Mouse (Mus musculus) right cerebral cortex, postnatal 25 days (tissue): ENCODE results near the gene Capza2.
A peak's percentile ranks its signal among the peaks of the same experiment; 100 is the strongest.

Source experiments
- DNase-seq: peaks from one replicate; pipeline ENCODE4 v3.0.0; 2022

The Capza2 gene

GRCm38 (mm10) chr6:17635615-17636284 lies at the start of gene Capza2:
Gene Capza2 (plus strand): TSS chr6:17636234.
- DNase-seq = no peak

DNA sequence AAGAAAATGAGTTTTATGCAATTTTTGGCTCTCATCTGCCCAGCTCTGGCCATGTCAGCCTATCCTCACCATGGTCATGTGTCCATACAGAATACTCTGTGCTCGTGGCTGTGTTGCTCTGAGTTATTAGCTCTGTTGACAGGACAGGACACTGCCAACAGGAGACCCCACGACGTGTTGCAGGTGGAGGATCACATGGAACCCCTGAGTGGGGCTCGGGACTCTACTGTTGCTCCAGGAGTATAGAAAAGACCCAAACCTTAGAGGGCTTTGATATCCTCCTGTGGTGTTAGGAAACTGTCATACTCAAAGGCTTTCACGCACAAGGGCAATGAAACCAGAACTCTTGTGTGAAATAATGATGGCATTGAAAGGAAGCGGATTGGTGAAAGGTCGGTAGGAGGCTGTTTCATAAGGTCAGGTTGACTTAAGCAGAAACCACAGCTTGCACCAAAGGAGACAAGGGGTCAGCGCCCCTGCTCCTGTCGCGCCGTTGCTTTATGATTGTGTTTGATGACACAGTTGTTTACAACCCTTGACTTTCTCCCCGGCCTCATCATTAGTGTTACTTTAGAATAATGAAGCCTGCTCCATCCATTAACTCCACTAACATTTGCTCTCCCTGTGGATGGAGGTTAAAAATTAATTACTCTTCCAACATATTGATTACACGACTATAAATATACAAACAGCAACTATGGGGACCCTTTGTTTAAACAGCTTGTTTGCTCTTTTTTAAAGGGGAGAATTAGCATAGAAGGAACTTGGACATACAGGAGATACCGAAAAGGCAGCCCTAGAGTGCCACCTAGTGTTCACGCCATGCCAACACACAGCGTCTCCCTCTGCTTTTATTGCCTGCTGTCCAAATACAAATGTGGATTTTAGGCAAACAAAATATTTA lies 46.7 kb upstream of the Capza2 start:
- DNase-seq = peak; percentile 77

- DNase-seq = no peak
Measured at GRCm38 (mm10) chr6:17589953-17590627, 45.9 kb upstream of the Capza2 start.

DNA sequence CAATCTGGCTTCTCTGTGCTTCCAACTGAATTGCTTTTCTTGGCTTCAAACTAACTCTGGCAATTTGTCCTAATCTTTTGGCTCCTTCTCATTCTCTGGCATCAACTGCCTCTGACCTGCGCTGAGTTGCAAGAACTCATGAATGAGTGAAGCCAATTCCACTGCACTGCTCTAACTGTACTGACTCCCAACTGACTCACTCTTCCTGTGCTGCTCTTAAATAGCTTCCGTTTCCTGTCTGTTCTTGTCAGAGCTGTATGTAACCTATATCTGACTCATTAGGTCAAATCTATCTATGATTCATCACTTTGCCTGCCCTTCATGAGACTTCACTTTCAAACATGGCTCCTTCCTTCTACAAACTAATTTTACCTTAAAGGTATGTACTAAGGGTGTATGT lies 42.1 kb upstream of the Capza2 start:
- DNase-seq = no peak

DNA sequence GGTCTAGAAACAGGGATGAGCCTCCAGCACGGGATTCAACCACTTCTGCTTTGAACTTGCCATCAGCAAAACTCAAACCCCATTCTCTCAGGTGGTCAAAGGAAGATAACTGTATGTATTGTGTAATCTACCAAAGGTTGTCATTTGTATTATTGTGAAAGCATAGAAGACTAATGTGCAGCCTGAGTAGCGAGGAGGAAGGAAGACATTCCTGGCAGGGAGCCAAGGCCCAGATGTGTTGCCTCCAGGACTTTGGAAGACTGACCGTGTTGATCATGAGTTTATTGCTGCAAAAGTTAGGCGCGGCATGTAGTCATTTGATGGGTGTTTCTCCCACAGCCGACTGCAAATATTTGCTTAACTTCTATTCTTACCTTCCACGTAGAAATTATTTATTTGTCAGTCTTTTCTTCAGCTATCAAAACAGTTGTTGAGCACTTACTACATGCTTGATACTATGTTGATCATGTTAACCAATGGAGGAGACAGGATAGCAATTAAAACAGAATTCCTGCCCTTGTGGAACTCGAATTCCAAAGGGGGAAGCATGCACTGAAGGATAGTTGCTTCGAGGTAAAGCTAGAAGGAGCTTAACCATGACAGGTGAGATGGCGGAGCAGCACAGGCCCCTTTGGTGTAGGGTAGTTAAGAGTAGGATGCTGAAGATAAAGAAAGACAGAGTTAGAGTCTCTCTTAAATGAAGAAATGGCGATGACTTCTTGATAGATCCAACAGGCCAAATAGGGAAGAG lies 40.1 kb upstream of the Capza2 start:
- no peak for DNase-seq

GRCm38 (mm10) chr6:17599373-17599772 lies 36.7 kb upstream of the Capza2 start:
- no peak for DNase-seq

DNA sequence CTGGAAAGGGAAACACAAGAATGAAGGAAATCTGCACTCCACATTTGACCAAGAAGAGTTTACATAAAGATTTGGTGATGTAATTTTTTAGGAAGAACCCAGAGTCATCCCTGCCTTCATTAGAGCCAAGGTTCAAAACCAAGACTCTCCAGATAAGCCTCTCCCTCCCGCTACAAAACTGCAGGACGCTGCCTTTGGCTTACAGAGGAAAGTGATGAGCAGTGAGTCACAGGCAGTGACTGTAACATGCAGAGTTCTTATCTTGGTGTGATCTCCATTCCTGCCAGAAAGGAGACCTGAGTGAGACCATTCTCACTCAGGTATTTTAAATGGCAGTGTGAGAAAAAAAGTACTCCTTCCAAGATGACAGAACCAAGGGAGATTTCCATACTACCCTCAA lies 34.5 kb upstream of the Capza2 start:
- no peak for DNase-seq

- DNase-seq = no peak
Measured at GRCm38 (mm10) chr6:17606915-17607314, 29.1 kb upstream of the Capza2 start.

GRCm38 (mm10) chr6:17611352-17612010 lies 24.6 kb upstream of the Capza2 start:
- DNase-seq = no peak

- no peak for DNase-seq
Measured at GRCm38 (mm10) chr6:17612652-17613051, 23.4 kb upstream of the Capza2 start.

GRCm38 (mm10) chr6:17620823-17621222 lies 15.2 kb upstream of the Capza2 start:
- no peak for DNase-seq

DNA sequence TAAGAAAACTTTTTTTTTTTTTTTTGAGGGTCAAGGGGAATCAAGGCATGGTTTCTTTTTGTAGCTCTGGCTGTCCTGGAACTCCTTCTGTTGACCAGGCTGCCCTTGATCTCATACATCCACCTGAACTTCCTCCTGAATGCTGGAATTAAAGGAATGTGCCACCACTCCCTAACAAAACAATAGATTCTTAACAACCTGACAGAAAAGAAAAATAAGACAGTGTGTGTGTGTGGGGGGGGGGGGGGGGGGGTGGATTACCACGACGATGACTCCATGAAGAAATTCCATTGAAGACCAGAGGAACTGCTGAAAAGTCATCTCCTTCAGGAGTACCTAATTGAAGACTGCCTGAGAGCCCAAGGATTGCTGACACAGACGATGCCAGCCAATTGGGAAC lies 14.6 kb upstream of the Capza2 start:
- no peak for DNase-seq

DNA sequence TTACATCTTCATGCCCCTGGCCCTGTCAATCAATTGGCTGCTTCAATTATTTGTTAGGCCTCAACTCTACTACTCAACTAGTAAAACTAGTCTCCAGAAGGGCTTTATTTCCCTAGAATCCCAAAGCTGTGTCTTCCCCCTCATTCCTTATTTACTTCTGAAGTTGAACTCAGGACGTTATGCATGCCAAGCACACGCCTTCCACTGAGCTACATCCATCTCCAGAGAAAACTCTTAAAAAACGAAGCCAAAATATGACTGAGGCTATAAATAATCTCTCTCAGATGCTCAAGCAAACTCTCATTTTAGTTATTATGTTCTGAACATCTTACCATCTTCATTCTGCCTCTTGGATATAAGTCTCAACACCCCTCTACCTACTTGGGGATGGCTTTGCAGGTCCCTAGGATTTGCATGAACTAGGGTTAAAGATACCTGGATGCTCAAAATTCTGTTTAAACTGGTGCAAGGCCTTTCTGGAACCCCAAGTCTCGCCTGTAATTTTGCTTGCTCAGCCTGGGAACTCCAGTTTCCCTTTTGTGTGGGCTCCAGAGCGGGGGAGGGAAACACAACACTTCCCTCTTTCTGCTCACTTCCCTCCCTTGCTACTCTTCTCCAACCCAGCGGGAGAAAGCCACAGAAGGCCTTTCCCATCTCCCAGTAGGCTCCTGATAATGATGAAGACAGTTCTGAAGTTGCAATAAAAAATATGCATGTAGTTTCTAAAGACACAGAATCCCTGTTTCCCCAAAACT lies 7.2 kb upstream of the Capza2 start:
- no peak for DNase-seq

DNA sequence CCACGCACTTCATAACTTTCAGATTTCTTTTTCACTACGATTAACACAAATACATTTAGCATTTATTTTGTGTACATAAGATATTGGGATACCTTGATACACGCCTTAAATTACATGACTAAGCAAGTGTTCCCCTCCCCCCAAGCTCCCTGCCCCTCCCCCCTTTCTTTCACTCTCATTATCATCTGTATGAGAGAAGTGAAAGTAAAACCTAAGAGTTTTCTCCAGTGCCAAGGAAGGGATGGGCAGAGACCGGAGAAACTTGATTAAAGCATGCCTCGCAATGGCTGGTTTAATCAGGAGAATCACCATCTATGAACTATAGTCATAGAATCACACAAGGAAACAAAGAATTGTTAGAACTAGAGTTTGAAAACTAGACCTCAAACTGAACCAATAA lies 6.3 kb upstream of the Capza2 start:
- DNase-seq = no peak

DNA sequence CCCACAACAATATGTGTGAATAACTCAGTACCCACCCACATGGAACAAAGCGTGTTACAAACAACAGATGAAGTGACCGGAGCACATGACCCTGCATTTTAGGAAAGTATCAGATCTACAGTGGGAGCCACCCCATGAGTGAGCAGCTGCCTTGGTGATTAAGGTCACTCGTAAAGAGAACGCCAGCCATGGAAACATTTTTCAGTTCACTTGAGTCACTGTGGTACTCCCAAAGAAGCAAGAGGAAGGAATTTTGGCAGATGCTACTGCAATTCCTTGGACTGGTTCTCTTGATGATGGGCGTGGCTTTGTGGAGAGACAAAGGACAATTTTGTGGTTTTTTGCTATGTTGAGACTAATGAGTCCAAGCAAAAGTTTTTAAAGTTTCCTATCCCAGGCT lies 4.4 kb upstream of the Capza2 start:
- no peak for DNase-seq

DNA sequence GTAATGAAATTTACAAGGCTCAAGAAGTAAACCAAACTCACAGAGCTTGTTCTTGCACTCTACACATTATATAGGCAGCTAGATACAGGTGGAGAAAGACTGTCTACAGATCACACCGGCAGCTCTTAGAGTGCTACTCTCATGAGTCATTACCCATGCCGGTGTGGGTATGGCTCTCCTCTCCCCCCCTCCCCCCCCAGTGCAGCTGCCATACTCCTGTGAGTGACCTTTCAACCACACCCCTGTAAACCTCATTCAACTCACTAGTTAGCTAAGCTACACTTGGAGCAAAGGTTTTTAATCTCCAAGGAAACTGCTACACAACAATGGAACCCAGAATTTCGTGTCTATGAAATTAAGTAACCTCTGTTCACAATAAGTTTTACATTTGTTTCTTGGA lies 2.2 kb upstream of the Capza2 start:
- DNase-seq = no peak

DNA sequence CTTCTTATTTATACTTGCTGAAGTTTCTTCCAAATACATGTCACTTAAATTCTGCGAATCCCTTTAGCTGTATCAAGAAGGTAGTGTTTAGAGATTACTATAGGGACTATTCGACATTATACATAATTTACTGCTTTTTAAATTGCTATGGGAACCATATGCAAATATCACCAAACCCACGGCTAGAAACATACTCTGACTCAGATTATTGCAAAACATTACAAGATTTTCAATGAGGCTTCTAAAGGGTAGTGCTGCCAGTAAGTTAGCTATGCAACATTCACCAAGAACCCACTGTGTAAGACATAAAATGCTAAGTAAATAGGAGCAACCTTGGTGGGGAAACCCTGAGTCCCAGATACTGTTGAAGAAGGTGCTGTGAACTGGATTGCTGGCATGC lies 1.0 kb upstream of the Capza2 start:
- no peak for DNase-seq

- peak; percentile 97 for DNase-seq
Measured at GRCm38 (mm10) chr6:17636764-17637170, 733 bp downstream of the Capza2 start.

DNA sequence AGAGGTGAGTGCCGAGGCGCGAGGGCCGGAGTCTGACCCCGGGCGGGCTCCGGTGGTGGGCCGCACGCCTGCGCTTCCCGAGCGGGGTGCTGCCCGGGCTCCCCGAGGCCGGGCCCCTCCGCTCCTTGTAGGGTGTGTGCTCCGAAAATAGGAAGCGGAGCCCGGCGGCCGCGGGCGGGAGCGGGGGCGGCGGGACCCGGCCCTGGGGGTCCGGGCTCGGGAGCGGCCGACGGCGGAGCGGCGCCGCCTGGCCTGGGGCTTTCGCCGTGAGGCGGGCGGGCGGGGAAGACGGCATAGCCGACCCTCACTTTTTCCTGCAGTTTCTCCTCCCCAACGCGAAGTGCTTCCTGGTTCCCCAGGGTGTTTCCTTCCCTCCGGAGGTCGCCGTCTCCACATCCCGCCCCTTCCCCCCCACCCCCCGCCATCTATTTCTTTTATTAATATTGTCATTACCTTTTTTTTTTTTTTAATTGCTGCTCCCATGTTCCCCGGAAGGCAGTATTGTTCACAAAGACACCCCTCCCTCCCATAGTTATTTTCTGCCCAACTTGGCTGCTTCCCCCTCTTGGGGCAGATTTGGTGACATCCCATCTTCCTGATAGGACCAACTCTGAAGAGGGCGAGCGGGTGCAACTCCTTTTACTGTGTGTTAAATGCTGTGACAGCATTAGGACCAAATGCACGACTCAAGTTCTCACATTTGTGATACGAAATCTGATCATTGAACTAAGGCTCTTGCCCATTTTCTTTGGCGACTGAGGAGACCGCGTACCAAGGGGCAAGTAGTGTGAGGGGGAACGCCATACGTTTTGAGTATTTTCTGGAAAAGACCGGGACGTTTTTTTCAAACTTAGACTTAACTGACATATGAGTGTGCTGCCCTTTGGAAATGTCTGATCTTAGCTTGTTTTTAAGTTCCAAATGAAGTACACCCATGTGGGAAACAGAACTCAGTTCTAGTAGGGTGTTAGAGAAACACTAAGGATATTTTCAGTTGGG lies 1.5 kb downstream of the Capza2 start:
- no peak for DNase-seq

DNA sequence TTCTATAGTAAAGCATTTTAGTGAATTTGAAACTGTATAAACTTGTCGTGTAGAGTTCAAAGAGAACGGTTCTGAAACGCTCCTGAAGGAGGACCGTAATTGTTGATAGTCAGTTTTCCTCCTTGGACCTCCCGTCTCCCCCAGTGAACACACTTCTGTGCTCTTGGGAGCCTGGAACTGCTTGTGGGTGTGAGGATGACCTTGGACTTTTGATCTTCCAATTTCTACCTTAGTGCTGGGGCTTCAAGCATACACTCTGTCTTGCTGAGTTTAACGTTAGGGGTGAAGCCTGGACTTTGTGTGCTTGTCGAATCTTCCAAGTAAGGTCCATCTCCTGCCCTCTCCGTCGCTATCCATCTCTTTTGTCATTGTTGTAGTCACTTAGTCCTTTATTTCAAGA lies 4.0 kb downstream of the Capza2 start:
- DNase-seq = no peak
